Mouse (Mus musculus): Measurements from ENCODE around the gene Cox10. TPM values are rescaled to one million over a fixed set of nuclear protein-coding genes. Genes with fewer than 3 reads are reported as not detected.

The Cox10 gene
- total and polyA plus RNA-seq, 3 experiments, result 39.9 to 374 (median 52.2) TPM

GRCm38 (mm10) chr11:63967641-63968387 is 111.5 kb downstream of the Cox10 start:
- H3K9me3 ChIP-seq (replicated peaks; ENCODE audit: insufficient read depth, low read length), result no peaks in the 10 kb centered on the region
- peaks cover 21 to 24% of the 10 kb centered on the region in 2 experiments for H3K4me1 ChIP-seq (ENCODE audit: control insufficient read depth in 1 of 2, insufficient read depth in 2 of 2, low read length in 2 of 2)
- H3K4me3 ChIP-seq (ENCODE audit: control insufficient read depth in 1 of 2, insufficient read depth in 1 of 2, low read depth in 2 of 2, low read length in 2 of 2), result no peak overlapping the region
- no peak overlapping the region for H3K9ac ChIP-seq (ENCODE audit: control insufficient read depth, low read depth, low read length, poor library complexity, severe bottlenecking)
- peaks cover 4 to 24% of the 10 kb centered on the region in 2 experiments for H3K36me3 ChIP-seq (ENCODE audit: control insufficient read depth in 1 of 2, insufficient read depth in 2 of 2, low read length in 2 of 2)
- peak; percentile 10 for DNase-seq (ENCODE audit: low read depth, low spot score)
- H3K79me2 ChIP-seq (ENCODE audit: control insufficient read depth, insufficient read depth, low read length, poor library complexity), result no peaks in the 10 kb centered on the region
- TF ChIP-seq TCF12 (IDR thresholded peaks at IDR 0.05; ENCODE audit: low read depth, low read length), result 0 out of 2 replicates have a peak, but pooled peaks have one; percentile 23
- no peak for TF ChIP-seq NRF1 (IDR thresholded peaks at IDR 0.05; ENCODE audit: insufficient read depth, low read depth, low read length, poor library complexity, severe bottlenecking)
- peak; percentile 18 to 34; a peak in 3 of 4 replicates for TF ChIP-seq EP300 (IDR thresholded peaks at IDR 0.05; ENCODE audit: low read depth in 1 of 2, low read length in 2 of 2)
- TF ChIP-seq MAZ (IDR thresholded peaks at IDR 0.05; ENCODE audit: low read depth, low read length), result 0 out of 2 replicates have a peak, but pooled peaks have one; percentile 40
- 0 out of 2 replicates have a peak, but pooled peaks have one; percentile 41 for TF ChIP-seq MYB (IDR thresholded peaks at IDR 0.05; ENCODE audit: low read depth, low read length)
- TF ChIP-seq MAX (IDR thresholded peaks at IDR 0.05; ENCODE audit: low read length), result 0 out of 2 replicates have a peak, but pooled peaks have one; percentile 27
- no peak for TF ChIP-seq USF1 (IDR thresholded peaks at IDR 0.05; ENCODE audit: low read depth, low read length)
- peak overlapping the region; percentile 83 for H3K27ac ChIP-seq (ENCODE audit: control insufficient read depth, low read depth, low read length)
- H3K27me3 ChIP-seq (ENCODE audit: control insufficient read depth in 1 of 2, insufficient read depth in 2 of 2, low read length in 2 of 2), result no peaks in the 10 kb centered on the region

GRCm38 (mm10) chr11:63965437-63965836 is 113.8 kb downstream of the Cox10 start:
- H3K36me3 ChIP-seq (ENCODE audit: control insufficient read depth in 1 of 2, insufficient read depth in 2 of 2, low read length in 2 of 2), result peaks cover 0 to 24% of the 10 kb centered on the region in 2 experiments; a peak in 3 of 4 replicates
- H3K4me1 ChIP-seq (ENCODE audit: control insufficient read depth in 1 of 2, insufficient read depth in 2 of 2, low read length in 2 of 2), result peaks cover 21 to 24% of the 10 kb centered on the region in 2 experiments
- H3K27me3 ChIP-seq (ENCODE audit: control insufficient read depth in 1 of 2, insufficient read depth in 2 of 2, low read length in 2 of 2), result no peaks in the 10 kb centered on the region
- no peak overlapping the region for H3K27ac ChIP-seq (ENCODE audit: control insufficient read depth, low read depth, low read length)
- no peak for TF ChIP-seq MYC (IDR thresholded peaks at IDR 0.05; ENCODE audit: low read depth, low read length)
- no peak for TF ChIP-seq KAT2A (conservative IDR thresholded peaks at IDR 0.05; ENCODE audit: low read depth, low read length)
- TF ChIP-seq POLR2A (IDR thresholded peaks at IDR 0.05; ENCODE audit: control insufficient read depth in 1 of 2, insufficient read depth in 1 of 2, low read depth in 1 of 2, low read length in 2 of 2, poor library complexity in 1 of 2), result no peak
- no peak for TF ChIP-seq ZMIZ1 (IDR thresholded peaks at IDR 0.05; ENCODE audit: low read depth, low read length)
- TF ChIP-seq MAZ (IDR thresholded peaks at IDR 0.05; ENCODE audit: low read depth, low read length), result no peak
- no peak for TF ChIP-seq MXI1 (IDR thresholded peaks at IDR 0.05; ENCODE audit: low read depth, low read length)
- no peak for TF ChIP-seq JUND (IDR thresholded peaks at IDR 0.05; ENCODE audit: low read depth, low read length)
- TF ChIP-seq ZKSCAN1 (IDR thresholded peaks at IDR 0.05; ENCODE audit: low read depth, low read length), result no peak
- no peak for TF ChIP-seq ELF1 (IDR thresholded peaks at IDR 0.05; ENCODE audit: low read depth, low read length)
- no peak for TF ChIP-seq BHLHE40 (IDR thresholded peaks at IDR 0.05; ENCODE audit: borderline replicate concordance, low read depth, low read length)
- TF ChIP-seq CHD2 (IDR thresholded peaks at IDR 0.05; ENCODE audit: low read length), result no peak
- no peak for TF ChIP-seq ZC3H11A (IDR thresholded peaks at IDR 0.05; ENCODE audit: low read depth, low read length)
- no peaks in the 10 kb centered on the region for H3K79me2 ChIP-seq (ENCODE audit: control insufficient read depth, insufficient read depth, low read length, poor library complexity)
- H3K9me3 ChIP-seq (replicated peaks; ENCODE audit: insufficient read depth, low read length), result no peaks in the 10 kb centered on the region
- no peak for DNase-seq (ENCODE audit: low read depth, low spot score)
- H3K4me3 ChIP-seq (ENCODE audit: control insufficient read depth in 1 of 2, insufficient read depth in 1 of 2, low read depth in 2 of 2, low read length in 2 of 2), result no peak overlapping the region
- H3K9ac ChIP-seq (ENCODE audit: control insufficient read depth, low read depth, low read length, poor library complexity, severe bottlenecking), result no peak overlapping the region
